Mouse (Mus musculus) liver, postnatal 0 days (tissue): ENCODE results near the gene Fxyd3. TPM values are rescaled to one million over a fixed set of nuclear protein-coding genes. Genes with fewer than 3 reads are reported as not detected.

Experiments used
- ATAC-seq: fragments of 200-750 bp; cut with Nextera tagmentation; 2 replicates; pipeline ENCODE4 v1.8.0; 2017; ENCODE audit warnings: mild to moderate bottlenecking, moderate library complexity
- DNase-seq: peaks from one replicate; pipeline ENCODE4 v3.0.0-alpha.2; 2016
- H3K27ac ChIP-seq: fragments of 300-500 bp; sonication (generic); 2 replicates; pipeline ENCODE4 v1.5.1; 2014; ENCODE audit warnings: antibody characterized with exemption, moderate library complexity, mild to moderate bottlenecking, low read depth
- H3K27me3 ChIP-seq: fragments of 300-500 bp; sonication (generic); 2 replicates; pipeline ENCODE4 v1.6.1; 2014; ENCODE audit warnings: low read length, control low read depth, mixed read lengths; ENCODE audit not compliant: insufficient read depth
- H3K36me3 ChIP-seq: fragments of 300-500 bp; sonication (generic); replicated peaks from 2 replicates; pipeline ENCODE4 v1.6.1; 2014; ENCODE audit warnings: mild to moderate bottlenecking, control low read depth, low read length, moderate library complexity, mixed read lengths; ENCODE audit not compliant: insufficient read depth
- H3K4me1 ChIP-seq: fragments of 300-500 bp; sonication (generic); 2 replicates; pipeline ENCODE4 v1.6.1; 2014; ENCODE audit warnings: antibody characterized with exemption, mild to moderate bottlenecking, control low read depth; ENCODE audit not compliant: insufficient read depth
- H3K4me2 ChIP-seq: fragments of 300-500 bp; sonication (generic); 2 replicates; pipeline ENCODE4 v1.6.1; 2014; ENCODE audit warnings: low read depth, mild to moderate bottlenecking, low read length, moderate library complexity, mixed read lengths
- H3K4me3 ChIP-seq: fragments of 300-500 bp; sonication (generic); 2 replicates; pipeline ENCODE4 v1.5.1; 2014; ENCODE audit warnings: low read depth, low read length
- H3K9ac ChIP-seq: fragments of 300-500 bp; sonication (generic); replicated peaks from 2 replicates; pipeline ENCODE4 v1.6.1; 2014; ENCODE audit warnings: mild to moderate bottlenecking, moderate library complexity
- H3K9me3 ChIP-seq: fragments of 300-500 bp; sonication (generic); 2 replicates; pipeline ENCODE4 v1.6.1; 2016; ENCODE audit warnings: mild to moderate bottlenecking, control low read depth, low read length, mixed read lengths
- CTCF ChIP-seq: sonication (generic); IDR thresholded peaks from 2 replicates; pipeline ENCODE4 v1.5.1; 2016; ENCODE audit warnings: antibody characterized with exemption, low read depth
- EP300 ChIP-seq: IDR thresholded peaks from 2 replicates; pipeline ENCODE4 v1.6.1; 2016; ENCODE audit warnings: antibody characterized with exemption, low read depth, mild to moderate bottlenecking
- WGBS: fragments of 180-500 bp; shearing (Covaris S2); extraction: QIAGEN DNeasy Blood & Tissue Kit; methylation state at CpG from one replicate; pipeline ENCODE4 v1.1.7; 2014; ENCODE audit not compliant: insufficient replicate concordance; 5-methylcytosine and 5-hydroxymethylcytosine counted together
- polyA plus RNA-seq: library from polyadenylated mRNA; unstranded; fragments of >200 nt; fragmentation: Nextera tagmentation; extraction: Ambion mirVana; gene quantifications from 2 replicates; pipeline ENCODE4 v1.2.1, GENCODE M21; 2015

Gene Fxyd3
- polyA plus RNA-seq, 1 experiment from 2014 or later, result 3.4 TPM

DNA sequence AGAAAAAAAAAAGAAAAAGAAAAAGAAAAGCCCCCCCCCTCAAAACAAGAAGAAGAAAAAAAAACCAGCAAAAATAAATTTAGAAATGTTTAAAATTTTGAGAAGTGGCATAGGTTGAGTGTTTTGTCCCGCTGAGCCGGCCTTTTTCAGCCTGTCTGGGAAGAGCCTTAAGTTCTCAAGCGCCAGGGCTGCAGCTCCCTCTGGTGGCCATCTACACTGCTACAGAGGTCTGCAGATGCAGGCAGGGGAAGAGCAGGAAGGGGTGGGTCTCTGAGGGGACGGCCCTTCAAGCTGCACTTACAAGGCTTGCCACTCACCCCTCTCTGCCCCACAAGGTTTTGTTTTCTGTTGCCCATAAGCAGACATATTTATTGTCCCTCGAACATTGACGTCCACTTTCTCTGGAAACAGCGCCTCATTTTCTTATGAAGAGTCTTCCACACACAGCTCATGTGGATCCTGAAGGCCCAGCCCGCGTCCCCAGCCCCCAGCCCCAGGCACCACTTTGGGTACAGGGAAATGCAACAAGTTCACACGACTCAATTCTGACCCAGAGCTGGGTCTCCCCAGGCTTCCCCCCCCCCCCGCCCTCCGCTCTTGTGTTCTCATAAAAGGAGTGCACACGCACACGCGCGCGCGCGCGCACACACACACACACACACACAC lies 21.2 kb upstream of the Fxyd3 start:
- H3K9me3 ChIP-seq, result no peaks in the 10 kb centered on the region
- no peak overlapping the region for H3K4me3 ChIP-seq
- TF ChIP-seq EP300 (no peak), CTCF (peak; percentile 94)
- H3K4me2 ChIP-seq, result peak overlapping the region; percentile 51
- ATAC-seq (peak; percentile 86), DNase-seq (peak; percentile 87)
- 39% methylated on average over 16 of the region's 20 CpGs for WGBS
- H3K27ac ChIP-seq, result no peak overlapping the region
- 0 out of 2 replicates have a peak, but pooled peaks cover 2% of the 10 kb centered on the region for H3K4me1 ChIP-seq
- no peak overlapping the region for H3K9ac ChIP-seq
- H3K36me3 ChIP-seq, result 0 out of 2 replicates have a peak, but pooled peaks cover 3% of the 10 kb centered on the region
- no peaks in the 10 kb centered on the region for H3K27me3 ChIP-seq

GRCm38 (mm10) chr7:31096892-31097564 lies 20.5 kb upstream of the Fxyd3 start:
- DNase-seq, result no peak
- no peaks in the 10 kb centered on the region for H3K36me3 ChIP-seq
- no peak for ATAC-seq
- H3K27me3 ChIP-seq, result no peaks in the 10 kb centered on the region
- no peak overlapping the region for H3K4me2 ChIP-seq
- H3K9me3 ChIP-seq, result no peaks in the 10 kb centered on the region
- H3K4me1 ChIP-seq, result 0 out of 2 replicates have a peak, but pooled peaks cover 2% of the 10 kb centered on the region
- no peak overlapping the region for H3K4me3 ChIP-seq
- 73% methylated on average over 9 of the region's 9 CpGs for WGBS
- H3K27ac ChIP-seq, result no peak overlapping the region
- no peak overlapping the region for H3K9ac ChIP-seq
- TF ChIP-seq EP300, result no peak
- TF ChIP-seq CTCF, result no peak

DNA sequence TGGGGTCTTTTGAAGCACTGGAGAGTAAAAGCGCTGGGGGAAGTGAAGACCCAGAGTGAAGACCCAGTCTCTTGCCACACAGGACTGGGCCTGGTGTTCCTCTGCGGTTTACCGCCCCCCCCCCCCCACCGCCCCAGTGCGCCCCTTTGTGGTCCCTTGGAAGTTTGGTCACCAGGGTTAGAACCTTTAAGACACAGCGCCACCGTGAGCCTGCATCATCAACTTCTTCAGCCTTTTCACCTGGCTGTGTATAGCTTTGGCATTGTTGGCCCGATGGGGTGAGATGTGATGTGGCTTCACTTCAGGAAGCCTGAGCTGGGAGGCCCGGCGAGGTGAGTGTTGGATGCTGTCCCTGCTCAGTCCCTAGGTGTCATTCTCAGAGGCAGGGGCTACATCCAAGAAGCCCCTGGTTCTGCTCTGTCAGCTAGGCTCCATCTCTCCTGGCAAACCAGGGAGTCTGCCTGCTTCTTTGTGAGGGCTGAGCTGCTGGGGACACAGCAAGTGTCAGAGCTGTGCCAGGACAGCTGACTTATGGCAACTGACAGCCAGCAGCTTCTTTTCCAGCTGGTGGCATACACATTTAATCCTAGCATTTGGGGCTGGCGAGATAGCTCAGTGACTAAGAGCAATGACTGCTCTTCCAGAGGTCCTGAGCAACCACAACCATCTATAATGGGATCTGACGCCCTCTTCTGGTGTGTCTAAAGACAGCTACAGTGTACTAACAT lies 18.4 kb upstream of the Fxyd3 start:
- Histone ChIP-seq H3K9me3 (0 out of 2 replicates have a peak, but pooled peaks cover 2% of the 10 kb centered on the region), H3K4me2 (no peak overlapping the region), H3K4me3 (no peak overlapping the region), H3K4me1 (0 out of 2 replicates have a peak, but pooled peaks cover 2% of the 10 kb centered on the region), H3K36me3 (no peaks in the 10 kb centered on the region), H3K27me3 (no peaks in the 10 kb centered on the region), H3K9ac (no peak overlapping the region), H3K27ac (no peak overlapping the region)
- DNase-seq, result no peak
- WGBS, result 29% methylated on average over 12 of the region's 12 CpGs
- no peak for TF ChIP-seq EP300
- TF ChIP-seq CTCF, result peak; percentile 44
- no peak for ATAC-seq

GRCm38 (mm10) chr7:31089721-31090120 lies 13.2 kb upstream of the Fxyd3 start:
- Histone ChIP-seq H3K9ac (no peak overlapping the region), H3K27ac (peak overlapping the region; percentile 44), H3K4me2 (no peak overlapping the region), H3K4me1 (peaks cover 12% of the 10 kb centered on the region), H3K36me3 (no peaks in the 10 kb centered on the region), H3K27me3 (no peaks in the 10 kb centered on the region), H3K4me3 (no peak overlapping the region), H3K9me3 (0 out of 2 replicates have a peak, but pooled peaks cover 2% of the 10 kb centered on the region)
- WGBS, result 22% methylated on average over 2 of the region's 2 CpGs
- DNase-seq (no peak), ATAC-seq (peak; percentile 38; the same call in 1 of the 2 replicates)
- TF ChIP-seq CTCF (no peak), EP300 (no peak)

DNA sequence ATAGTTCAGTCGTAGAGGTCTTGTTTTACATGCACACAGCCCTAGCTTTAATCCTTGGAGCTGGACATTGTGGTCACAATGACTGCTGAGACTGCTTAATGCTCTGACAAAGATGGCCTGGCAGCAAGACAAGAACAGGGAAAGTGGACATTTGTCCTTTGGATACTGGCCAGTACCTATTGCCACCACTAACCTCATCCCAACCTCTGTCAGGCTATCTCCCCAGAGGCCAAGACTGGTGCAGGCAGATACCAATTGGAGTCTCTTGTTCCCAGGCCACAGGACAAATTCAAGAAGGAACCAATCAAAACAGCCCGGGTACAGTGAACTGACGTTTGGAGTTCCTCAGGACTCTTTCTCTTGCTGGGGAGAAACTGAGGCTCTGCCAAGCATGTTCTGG lies 11.7 kb upstream of the Fxyd3 start:
- H3K27ac ChIP-seq, result no peak overlapping the region
- no peak for DNase-seq
- no peak for ATAC-seq

GRCm38 (mm10) chr7:31087262-31087661 lies 10.8 kb upstream of the Fxyd3 start:
- Histone ChIP-seq H3K27ac (0 out of 2 replicates have a peak overlapping the region, but pooled peaks have one; percentile 13), H3K27me3 (no peaks in the 10 kb centered on the region), H3K4me3 (no peak overlapping the region), H3K36me3 (no peaks in the 10 kb centered on the region), H3K9me3 (0 out of 2 replicates have a peak, but pooled peaks cover 2% of the 10 kb centered on the region), H3K4me2 (no peak overlapping the region), H3K4me1 (peaks cover 23% of the 10 kb centered on the region), H3K9ac (no peak overlapping the region)
- no peak for TF ChIP-seq CTCF
- TF ChIP-seq EP300, result no peak
- WGBS, result 24% methylated on average over 2 of the region's 2 CpGs
- DNase-seq, result no peak
- no peak for ATAC-seq

More for the DNA sequence above, 11.7 kb upstream of the Fxyd3 start:
- Histone ChIP-seq H3K9ac (no peak overlapping the region), H3K27me3 (no peaks in the 10 kb centered on the region), H3K4me2 (no peak overlapping the region), H3K4me1 (peaks cover 17% of the 10 kb centered on the region), H3K36me3 (no peaks in the 10 kb centered on the region), H3K4me3 (no peak overlapping the region), H3K9me3 (0 out of 2 replicates have a peak, but pooled peaks cover 2% of the 10 kb centered on the region)
- WGBS, result 59% methylated on average over 3 of the region's 3 CpGs
- TF ChIP-seq EP300 (no peak), CTCF (no peak)
